Mouse (Mus musculus): ENCODE measurements around the gene Irf2bp1.

The Irf2bp1 gene

DNA sequence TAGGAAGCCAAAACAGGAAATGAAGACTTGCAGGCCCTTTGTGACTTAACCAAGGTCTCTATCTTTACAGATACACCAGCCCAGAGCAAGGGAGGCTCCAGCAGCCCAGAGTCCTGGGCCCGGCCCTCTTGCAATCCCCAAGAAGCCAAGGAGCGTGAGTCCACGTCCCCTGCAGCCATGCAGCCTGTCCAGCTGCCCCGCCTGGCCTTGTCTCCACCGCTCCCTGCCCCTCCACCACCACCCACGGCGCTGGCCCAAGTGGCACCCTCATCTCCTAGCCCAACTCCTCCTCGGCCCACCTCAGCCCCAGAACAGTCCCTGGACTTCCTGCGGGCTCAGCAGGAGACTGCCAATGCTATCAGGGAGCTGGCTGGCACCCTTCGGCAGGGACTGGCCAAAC is 3.4 kb upstream of the Irf2bp1 start:
- in situ Hi-C loops (cut with MseI, MboI), result no loop called here

GRCm38 (mm10) chr7:19001066-19001806 is 2.6 kb upstream of the Irf2bp1 start:
- in situ Hi-C loops (cut with MseI, MboI), result no loop called here

- in situ Hi-C loops (cut with MseI, MboI), result no loop called here
These were observed 2.1 kb upstream of the Irf2bp1 start for GRCm38 (mm10) chr7:19001807-19002085.

DNA sequence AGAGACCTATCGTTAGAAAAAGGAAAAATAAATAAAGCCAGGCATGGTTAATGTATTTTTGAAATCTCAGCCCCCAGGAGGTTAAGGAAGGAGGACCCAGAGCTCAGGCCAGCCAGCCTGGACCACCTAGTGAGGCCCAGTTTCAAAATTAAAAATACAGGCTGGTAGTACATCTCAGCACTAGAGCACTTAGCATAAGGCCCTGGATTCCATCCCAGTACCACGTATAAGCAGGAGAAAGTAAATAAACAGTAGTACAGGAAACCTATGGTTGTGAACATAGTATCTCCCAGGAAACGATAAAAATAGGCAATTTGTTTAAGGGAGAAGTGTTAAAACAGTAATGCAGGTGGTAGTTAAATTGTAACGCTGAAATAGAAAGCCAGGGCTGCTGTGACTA is 1.7 kb upstream of the Irf2bp1 start:
- in situ Hi-C loops (cut with MseI, MboI), result no loop called here

- in situ Hi-C loops (cut with MseI, MboI), result no loop called here
These were observed 871 bp upstream of the Irf2bp1 start for GRCm38 (mm10) chr7:19002848-19003498.

- in situ Hi-C loops (cut with MseI, MboI), result no loop called here
These were observed 811 bp downstream of the Irf2bp1 start for GRCm38 (mm10) chr7:19004631-19005079.

- in situ Hi-C loops (cut with MseI, MboI), result no loop called here
These were observed 1.7 kb downstream of the Irf2bp1 start for GRCm38 (mm10) chr7:19005417-19006121.

DNA sequence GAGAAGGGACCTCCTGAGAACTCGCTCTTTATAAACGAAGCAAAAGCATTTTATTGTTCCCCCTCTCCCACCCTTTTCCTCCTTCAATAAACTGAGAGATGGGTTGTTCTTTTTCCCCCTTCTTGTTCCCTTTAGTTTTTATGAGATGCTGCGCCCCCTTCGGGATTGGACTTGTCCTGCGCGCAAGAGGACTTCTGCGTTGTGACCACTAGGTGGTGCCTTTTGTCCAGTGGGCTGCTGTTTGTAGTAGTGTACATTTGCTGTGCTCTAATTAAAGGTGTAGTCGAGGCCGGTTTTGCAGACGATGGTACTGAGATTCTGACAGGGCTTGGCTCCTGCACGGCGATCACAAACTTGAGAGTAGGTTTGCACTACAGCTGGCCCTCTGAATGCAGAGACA is 2.6 kb downstream of the Irf2bp1 start:
- in situ Hi-C loops (cut with MseI, MboI), result no loop called here

DNA sequence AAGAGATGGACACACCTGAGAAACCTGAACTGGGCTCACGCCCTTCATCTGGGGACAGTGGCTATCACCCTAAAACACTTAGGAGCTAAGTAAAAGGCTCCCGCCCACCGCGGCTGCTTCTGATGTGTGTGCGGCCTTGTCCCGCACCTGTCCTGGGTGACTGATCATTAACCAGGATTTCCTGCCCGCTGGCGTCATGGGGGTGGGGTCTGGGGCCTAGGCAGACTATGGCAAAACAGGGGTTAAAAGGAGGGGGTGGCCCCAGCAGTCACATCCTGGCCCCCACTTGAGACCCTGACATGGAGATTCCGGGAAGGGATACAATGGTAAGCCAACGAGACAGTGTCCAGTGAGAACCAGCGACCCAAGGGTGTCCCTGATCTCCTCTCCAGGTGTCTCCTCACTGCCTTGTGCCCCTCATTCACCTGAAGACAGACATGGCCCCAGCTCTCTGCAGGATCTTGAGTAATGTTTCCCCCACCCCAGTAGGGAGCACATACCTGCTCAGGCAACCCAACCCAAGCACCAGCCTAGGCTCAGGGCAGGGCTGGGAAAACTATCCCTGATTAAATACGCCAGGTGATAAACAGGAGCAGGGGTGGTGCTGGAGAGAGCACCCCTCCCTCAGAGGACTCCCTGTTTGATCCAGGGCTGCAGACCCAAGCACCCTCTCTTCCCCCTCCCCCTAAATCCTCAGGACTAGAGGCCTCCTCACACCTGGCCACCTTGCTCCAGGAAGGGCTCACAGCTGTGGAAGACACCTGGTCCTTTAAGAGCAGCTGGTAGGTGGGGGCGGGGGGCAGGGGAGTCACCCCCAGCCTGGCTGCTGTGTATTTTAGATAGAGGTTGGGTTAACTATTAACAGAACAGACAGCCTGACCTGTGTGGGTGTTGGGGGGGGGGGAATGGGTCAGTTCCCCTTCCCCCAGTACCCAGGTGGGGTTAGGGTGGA is 3.5 kb downstream of the Irf2bp1 start:
- in situ Hi-C loops (cut with MseI, MboI), result no loop called here

DNA sequence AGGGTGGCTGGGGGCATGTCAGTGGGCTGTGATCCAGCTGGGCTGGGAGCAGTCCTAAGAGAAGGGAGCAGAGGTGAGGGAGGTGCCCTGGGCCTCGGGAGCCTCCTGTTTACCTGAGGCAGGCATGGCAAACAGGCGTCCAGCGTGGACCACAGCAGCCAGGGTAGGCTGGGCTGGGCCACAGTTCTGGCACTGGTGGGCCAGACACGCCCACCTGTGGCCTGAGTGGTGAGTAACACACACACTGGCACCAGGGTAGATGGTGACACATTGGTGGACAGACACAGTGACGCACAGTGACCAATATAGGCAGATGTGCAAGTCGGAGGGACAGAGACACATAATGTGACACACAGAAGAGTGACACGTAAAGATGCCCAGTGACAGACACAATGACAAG is 6.7 kb downstream of the Irf2bp1 start:
- in situ Hi-C loops (cut with MseI, MboI), result no loop called here

DNA sequence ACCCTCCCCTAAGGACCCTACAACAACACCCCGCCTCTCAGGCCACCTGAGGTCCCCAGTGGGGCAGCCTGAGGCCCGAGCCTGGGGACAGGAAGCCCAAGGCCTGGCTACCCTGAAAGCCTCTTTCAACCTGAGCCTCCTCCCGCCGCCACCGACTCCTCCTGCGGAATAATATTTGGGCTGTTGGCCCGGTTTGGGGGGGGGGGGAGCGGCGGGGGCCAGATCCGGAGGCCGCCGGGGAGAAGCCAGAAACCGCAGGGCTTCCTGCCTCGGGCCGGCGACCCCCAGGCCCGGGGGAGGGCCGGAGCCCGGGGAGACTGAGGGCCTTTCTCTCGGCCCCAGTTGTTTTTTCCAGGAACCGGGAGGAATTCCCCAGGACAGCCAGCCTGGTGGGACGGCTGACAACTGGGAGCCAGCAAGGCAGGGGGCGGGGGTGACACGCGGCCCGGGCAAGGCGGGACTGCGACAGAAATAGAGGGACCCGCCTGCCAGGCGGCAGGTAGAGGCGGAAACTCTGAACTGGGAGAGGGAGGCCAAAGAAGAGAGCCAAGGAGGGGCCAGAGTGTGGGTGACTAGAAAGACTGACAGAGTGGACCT is 8.3 kb downstream of the Irf2bp1 start:
- in situ Hi-C loops (cut with MseI, MboI), result no loop called here

GRCm38 (mm10) chr7:19012882-19013281 is 9.0 kb downstream of the Irf2bp1 start:
- in situ Hi-C loops (cut with MseI, MboI), result no loop called here

DNA sequence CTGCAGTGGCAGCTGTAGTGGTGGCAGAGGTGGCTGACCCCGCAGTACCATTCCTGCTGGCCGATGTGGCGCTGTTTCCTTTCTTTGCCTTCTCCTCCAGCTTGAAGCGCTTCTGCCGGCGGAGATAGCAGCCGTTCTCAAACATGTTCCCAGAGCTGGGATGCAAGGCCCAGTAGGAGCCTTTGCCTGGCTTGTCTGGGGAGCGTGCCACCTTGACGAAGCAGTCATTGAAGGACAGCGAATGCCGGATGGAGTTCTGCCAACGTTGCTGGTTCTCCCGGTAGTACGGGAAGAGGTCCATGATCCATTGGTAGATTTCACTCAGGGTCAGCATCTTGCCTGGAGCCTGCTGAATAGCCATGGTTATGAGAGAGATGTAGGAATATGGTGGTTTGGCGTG is 10.6 kb downstream of the Irf2bp1 start:
- in situ Hi-C loops (cut with MseI, MboI), result no loop called here

GRCm38 (mm10) chr7:19016042-19016441 is 12.2 kb downstream of the Irf2bp1 start:
- in situ Hi-C loops (cut with MseI, MboI), result no loop called here

DNA sequence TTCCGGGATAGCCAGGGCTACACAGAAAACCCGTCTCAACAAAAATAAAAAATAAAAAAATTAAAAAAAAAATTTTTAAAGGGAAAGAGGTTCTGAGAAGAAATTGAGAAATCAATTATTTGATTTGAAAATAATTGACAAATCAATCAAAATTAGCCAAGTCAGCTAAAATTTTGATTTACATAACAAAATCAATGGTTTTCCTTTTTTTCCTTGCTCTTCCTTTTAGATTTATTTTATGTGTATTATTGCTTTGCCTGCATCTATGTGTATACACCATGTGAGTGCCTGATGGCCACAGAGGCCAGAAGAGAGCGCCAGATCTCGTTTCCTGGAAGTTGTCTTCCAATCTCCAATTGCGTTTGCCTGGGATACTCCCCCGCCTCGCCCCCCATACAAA is 14.1 kb downstream of the Irf2bp1 start:
- in situ Hi-C loops (cut with MseI, MboI), result no loop called here

GRCm38 (mm10) chr7:19021048-19021447 is 17.2 kb downstream of the Irf2bp1 start:
- in situ Hi-C loops (cut with MseI, MboI), result no loop called here

- in situ Hi-C loops (cut with MseI, MboI), result no loop called here
These were observed 18.5 kb downstream of the Irf2bp1 start for GRCm38 (mm10) chr7:19022189-19022958.

DNA sequence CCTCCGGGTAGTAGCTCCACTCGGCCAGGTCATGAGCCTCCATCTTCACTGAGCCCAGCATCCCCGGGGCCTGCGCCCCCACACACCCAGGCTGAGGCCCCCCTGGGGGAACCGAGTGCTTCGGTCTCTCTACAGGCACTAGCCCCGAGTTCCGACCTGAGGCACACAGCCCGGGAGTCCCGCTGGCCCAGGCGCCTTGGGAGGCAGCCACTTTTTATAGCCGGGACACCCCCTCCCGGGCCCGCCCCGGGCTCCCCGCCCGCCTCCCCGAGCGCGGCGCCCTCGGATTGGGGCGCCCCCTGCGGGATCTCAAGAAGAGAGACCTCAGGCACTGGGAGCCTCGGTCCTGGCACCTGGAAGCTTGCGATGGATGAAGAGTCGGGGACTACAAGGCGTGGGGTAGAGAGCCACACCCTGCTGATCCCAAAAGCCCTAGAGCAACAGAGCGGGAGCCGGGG is 19.5 kb downstream of the Irf2bp1 start, which contains the start of gene Foxa3:
Gene Foxa3 (minus strand): TSS at position 182 of the 458 bp plus-strand sequence.
- in situ Hi-C loops (cut with MseI, MboI), result no loop called here

DNA sequence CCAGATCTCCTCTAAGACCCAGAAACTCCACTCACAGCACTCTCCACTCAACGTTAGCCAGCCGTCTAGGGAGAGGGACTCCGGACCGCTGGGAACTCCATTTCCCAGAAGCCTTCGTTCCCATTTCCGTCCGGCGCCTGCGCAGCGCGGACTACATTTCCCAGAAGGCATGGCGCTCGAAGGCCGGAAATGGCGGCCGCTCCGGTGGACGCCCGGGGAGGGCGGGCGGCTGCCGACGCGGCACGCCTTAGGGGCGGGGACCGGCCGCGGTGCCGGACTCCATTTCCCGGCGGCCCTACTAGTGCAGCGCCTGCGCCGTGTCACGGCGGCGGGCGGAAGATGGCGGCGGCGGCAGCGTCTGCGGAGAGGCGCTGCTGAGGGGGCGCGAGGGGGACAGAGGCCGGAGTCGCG is 20.3 kb downstream of the Irf2bp1 start, which contains the start of gene Sympk:
Gene Sympk (plus strand): TSS at position 282 of the 411 bp plus-strand sequence.
- in situ Hi-C loops (cut with MseI, MboI), result no loop called here

- in situ Hi-C loops (cut with MseI, MboI), result no loop called here
These were observed 20.9 kb downstream of the Irf2bp1 start for GRCm38 (mm10) chr7:19024581-19025255.
